Mouse (Mus musculus) left cerebral cortex, adult 9 months (tissue): ENCODE measurements around the gene Arfgap2.
A peak's percentile ranks its signal among the peaks of the same experiment; 100 is the strongest.

ENCODE experiments used
- DNase-seq, 2 experiments: peaks; one replicate each; pipeline ENCODE4 v3.0.0; 2022; ENCODE audit warnings: low spot score in 2 of 2

Gene Arfgap2

DNA sequence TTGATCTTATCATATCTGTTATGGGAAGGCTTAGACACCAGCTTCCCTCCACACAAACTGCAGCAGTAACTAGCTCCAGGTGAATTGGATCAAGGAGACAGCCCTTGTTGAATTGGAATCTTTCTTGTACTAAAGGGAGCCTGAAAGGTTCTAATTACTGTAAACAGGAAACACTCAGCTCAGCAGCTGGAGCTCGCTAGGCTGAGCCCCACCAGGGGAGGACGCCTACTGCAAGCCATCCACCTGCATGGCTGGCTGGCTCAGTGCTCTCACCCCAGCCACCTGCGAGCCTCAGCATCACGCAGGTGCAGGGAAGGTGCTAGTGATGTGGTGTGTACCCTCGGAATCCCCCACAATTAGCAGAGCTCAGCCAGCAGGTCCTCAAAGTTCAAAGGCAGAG lies 43.9 kb downstream of the Arfgap2 start:
- DNase-seq, result no peak

DNA sequence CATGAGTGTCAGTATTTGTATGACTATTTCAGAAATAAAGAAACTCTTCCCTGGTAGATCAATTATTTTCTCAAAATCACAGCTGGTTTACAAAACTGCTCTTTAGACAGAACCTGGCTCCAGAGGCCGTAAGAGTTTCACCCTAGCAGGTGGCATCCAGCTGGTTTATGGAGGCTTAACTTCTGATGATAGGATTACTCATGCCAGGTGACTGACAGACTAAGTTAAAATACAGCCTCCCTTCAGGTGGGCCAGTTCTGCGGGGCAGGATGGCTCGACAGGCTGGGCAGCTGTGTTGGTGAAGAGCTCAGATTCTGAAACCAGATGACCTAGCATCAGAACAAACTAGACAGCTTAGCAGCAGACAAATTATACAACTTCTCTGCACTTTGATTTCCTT lies 44.8 kb downstream of the Arfgap2 start:
- no peak for DNase-seq

DNA sequence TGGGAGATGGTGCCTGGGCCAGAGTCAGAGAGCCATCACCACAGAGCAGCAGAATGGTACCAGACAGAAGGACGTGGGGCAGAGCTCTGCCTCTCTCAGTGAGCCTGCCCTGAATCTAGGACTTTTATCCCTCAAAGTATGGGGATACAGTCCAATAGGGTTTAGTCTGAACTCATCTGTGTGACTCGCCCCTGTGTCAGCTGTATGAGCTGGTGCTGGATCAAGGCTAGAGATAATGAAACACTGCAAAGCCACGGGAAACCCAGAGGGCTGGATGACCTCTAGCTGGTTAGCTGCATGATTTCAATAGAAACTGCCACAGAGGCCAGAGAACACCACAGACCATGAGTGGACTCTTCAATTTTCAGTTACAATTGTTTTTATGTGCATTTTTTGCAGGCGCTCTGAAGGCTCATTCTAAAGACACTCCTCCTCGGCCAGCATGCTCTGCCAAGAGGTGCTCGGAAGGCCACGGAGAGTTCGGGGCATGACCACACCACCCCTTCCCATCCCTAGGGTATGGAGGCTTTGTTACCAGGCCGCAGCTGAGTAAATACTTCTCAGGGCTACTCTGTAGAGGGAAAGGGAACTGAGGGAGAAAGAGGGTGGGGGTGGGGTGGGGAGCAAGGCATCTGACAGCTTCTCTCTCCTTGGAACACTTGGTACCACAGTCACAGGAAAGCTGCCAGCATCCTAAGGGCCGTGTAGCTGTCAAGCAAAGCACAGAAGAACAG lies 48.0 kb downstream of the Arfgap2 start:
- DNase-seq, result no peak

DNA sequence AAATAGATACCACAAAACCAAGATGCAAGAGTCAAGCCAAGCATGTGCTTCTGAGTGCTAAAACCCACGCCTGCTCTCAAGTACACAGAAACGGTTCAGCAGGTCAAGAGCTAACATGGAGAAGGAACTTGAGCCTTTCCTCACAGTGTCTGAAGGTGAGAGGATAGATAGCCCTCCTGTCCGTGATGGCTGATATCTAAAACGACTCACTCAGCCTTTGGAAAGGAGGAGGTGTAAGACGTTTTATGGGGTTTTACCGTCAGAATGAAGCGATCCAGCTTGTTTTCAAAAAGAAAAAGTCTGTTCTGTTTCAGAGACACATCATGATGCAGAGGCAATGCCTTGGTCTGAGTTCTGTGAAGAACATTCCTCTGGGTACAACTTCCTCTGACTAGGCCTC lies 49.4 kb downstream of the Arfgap2 start:
- DNase-seq, result no peak

DNA sequence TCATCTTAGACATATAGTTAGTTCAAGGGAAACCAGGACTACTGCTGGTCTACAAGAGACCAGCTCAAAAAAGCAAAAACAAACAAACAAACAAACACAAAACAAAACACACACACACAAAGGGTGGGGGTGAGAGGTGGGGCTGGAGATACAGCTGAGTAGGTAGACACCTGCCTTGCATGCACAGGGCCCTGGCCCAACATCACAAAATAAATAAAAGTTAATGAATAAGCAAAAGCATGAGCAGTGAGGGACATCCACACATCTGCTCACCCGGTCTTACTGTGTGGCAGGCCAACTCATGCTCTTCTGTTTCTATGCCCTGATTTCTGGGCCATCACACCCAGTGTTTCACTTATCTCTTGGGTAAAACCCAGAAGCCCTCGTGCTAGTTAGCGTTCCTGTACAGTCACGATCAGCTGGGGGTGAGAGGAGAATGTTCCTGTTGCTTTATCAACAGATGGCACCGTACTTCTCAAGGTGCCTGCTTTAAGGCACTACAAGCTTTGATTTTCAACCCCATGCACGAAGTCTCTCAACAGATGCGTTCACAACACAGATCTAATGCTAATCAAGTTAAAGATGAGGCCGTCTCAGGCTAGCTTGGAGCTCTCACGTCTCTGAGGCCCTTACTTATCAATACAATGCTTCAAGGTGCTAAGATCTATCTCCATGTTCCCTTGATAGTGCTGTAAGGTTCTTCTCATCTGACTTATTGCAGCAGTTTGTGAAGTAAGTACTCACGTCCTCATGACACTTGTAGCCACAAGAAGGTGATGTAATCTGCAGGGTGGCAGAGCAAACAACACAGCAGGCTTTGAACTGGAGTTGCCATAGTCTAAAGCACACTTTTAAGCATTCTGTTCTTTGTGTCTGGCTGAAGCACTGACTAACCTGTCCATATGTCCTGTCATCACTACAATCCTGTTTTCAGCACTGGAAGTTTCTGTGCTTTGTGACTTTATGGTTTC lies 56.1 kb downstream of the Arfgap2 start:
- DNase-seq, result no peak

DNA sequence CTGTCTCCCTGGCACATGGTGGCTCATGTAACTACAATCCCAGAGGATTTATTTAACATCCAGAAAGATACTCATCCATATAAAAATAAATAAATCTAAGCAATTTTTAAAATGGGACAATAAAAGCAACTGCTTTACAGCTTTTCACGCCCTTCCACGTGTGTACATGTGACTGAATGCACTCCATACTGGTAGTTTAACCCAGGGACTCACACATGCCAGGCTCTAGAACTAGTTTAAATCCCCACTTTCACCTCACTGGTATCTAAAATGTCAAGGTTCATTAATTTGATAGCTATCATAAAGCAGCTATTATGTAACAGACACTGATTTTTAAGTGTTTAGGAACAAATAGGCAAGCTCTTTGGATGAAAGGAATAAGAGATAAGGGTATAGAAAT lies 57.1 kb downstream of the Arfgap2 start:
- DNase-seq, result no peak

DNA sequence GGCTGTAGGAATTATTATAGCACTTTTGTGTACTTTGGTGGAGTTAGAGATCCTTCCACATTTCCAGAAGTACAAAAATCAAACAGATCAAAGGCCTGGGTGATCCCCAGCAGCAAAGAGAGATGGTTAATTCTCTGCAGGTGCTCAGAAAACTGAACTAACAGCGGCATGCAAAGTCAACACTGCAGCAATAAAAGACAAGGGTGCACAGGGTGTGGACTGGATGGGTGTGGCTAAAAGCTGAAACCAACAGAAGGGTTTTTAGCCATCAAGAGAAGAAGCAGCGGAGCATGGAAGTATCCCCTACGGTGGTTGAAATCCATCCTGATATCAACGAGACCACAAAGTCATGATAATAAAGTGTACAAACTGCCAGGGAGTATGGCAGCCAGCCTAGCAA lies 57.7 kb downstream of the Arfgap2 start:
- DNase-seq, result no peak

DNA sequence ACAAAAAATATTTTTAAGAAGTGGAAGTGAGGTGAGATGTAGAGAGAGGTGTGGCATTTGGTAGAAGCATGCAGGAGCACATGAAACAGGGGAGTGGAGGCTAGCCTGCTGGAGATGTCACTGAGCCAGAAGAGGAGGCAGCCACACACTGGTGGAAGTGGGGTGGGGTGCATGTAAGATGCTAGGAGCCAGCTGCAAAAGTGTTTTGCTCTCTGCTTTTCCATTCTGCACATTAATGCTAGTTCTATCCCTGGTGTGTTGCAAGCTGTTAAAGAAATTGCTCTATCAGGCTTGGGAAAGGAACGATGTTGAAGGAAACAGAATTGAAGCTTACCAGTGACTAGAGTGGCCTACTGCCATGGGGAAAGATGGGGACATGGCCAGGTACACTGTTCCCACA lies 59.6 kb downstream of the Arfgap2 start:
- no peak for DNase-seq

DNA sequence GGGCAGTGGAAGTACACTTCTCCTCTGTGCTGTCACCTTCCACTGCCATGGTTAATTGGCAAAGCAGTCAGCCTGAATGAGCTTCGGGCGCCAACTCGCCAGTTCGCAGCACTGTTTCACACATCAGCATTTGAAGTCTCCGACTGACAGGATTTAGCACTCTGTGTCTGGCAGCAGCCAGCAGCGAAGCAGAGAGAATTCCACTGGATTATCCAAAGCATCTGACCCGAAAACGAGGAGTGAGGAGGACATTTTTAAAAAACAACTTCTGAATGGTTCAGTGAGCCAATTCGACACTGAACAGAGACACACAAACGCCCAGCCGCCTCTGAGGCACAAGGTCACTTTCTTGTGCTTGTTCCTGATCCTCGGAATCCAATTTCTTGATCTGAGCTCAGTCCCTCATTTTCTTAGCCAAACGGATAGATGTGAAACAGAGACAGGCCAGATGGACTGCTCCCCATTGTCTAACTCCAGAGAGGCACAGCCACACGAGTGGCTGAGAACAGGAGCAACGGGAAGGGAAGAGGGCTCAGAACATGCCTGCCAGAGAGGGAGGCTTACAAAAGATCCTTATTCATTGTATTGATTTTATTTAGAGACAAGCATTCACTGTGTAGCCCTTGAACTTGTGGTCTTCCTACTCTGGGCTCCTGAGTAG lies 60.1 kb downstream of the Arfgap2 start:
- peak; percentile 28 for DNase-seq
